Mouse (Mus musculus): ENCODE measurements around the gene Prex1.
"Not testable (repeated sequence)": the region's sequence is repeated elsewhere in the genome, so short reads cannot be mapped to it uniquely, and the experiment has no call there.

The Prex1 gene

DNA sequence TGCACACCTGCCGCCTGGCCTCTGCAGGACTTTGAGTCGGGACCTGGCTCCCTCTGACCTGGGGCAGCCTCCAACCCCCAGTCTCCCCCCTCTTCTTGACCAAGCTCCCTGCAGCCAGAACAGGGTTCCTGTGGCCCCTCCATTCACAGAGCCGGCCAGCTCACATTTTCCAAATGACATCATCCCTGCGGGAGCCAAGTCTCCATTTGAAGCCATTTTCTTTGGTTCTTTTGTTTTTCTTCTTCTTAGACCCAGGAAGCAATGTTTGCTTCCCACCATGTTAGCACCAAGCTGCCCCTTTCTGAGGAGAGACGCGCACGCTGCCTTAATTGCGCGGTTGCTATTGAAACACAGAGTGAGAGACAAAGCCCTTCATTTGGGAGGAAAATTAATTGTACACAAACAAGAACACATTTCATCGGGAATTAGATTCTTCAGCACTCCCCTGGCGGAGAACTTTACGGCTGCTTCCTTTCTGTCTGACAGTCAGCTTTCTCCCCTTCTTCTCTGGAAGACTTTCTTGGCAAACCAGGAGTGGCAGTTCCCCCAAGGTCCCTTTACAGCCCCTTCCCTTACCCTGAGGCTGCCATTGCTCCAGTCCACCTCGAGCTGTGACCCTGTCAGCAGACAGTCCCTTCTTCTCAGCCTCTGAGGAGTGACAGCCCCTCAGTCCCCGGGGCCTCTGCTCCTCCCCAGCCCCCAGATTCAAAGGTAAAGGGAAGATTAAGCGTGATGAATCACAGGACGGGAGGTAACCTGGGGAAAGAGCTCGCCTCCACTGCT is 196.0 kb downstream of the Prex1 start:
- DNase-seq (ENCODE audit: low read depth), result not testable (repeated sequence)

- DNase-seq (ENCODE audit: low read depth), result no peak
Observed at GRCm38 (mm10) chr2:166516818-166517353, 196.7 kb downstream of the Prex1 start.
